Mouse (Mus musculus): ENCODE results near the gene Slc28a1. TPM values are rescaled to one million over a fixed set of nuclear protein-coding genes. Genes with fewer than 3 reads are reported as not detected.
"Not testable (repeated sequence)": the region's sequence is repeated elsewhere in the genome, so short reads cannot be mapped to it uniquely, and the experiment has no call there.

The Slc28a1 gene
- polyA plus RNA-seq, 1 experiment from 2014 or later = 0.67 TPM

DNA sequence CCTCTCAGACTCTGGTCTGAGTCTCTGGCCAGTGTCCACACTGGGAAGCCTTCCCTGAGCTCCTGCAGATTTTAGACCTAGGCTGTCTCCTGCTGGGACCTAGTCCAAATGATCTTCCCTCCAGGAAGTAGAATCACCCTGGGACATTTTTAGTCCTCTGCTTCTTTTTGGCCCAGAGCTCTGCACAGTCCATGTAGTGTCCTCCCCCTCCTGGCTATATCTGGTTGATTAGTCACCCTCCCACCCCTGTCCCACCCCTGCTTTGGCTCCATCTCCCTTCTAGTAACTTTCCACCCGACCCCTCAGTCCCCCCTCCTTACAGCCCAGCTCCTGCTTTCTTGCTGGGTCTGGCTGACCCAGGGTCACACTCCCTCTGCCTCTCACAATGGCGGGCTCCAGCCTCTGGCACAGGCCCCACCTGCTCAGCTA is 18.3 kb downstream of the Slc28a1 start:
- H3K27ac ChIP-seq (ENCODE audit: low read depth, low read length) = no peak overlapping the region
- DNase-seq (ENCODE audit: low spot score) (no peak), ATAC-seq (replicated peaks; ENCODE audit: low FRiP score) (no peak)
- H3K4me1 ChIP-seq (replicated peaks; ENCODE audit: control insufficient read depth, insufficient read depth, low read length) = peaks cover 6% of the 10 kb centered on the region; the same call in 1 of the 2 replicates
- no peak overlapping the region for H3K9ac ChIP-seq (ENCODE audit: low read depth, low read length)
- H3K9me3 ChIP-seq (ENCODE audit: control insufficient read depth, low read length) = no peaks in the 10 kb centered on the region
- no peaks in the 10 kb centered on the region for H3K36me3 ChIP-seq (ENCODE audit: control insufficient read depth, insufficient read depth, low read length)
- no peak overlapping the region for H3K4me3 ChIP-seq (ENCODE audit: low read depth, low read length)
- H3K4me2 ChIP-seq = no peak overlapping the region
- 37% methylated on average over 2 of the region's 2 CpGs for WGBS
- no peaks in the 10 kb centered on the region for H3K27me3 ChIP-seq (replicated peaks; ENCODE audit: control insufficient read depth, insufficient read depth, low read length)

- no peak overlapping the region for H3K4me2 ChIP-seq
- H3K27ac ChIP-seq (ENCODE audit: low read depth, low read length) = no peak overlapping the region
- H3K36me3 ChIP-seq (ENCODE audit: control insufficient read depth, insufficient read depth, low read length) = no peaks in the 10 kb centered on the region
- H3K27me3 ChIP-seq (replicated peaks; ENCODE audit: control insufficient read depth, insufficient read depth, low read length) = no peaks in the 10 kb centered on the region
- H3K9me3 ChIP-seq (ENCODE audit: control insufficient read depth, low read length) = no peaks in the 10 kb centered on the region
- H3K9ac ChIP-seq (ENCODE audit: low read depth, low read length) = no peak overlapping the region
- H3K4me1 ChIP-seq (replicated peaks; ENCODE audit: control insufficient read depth, insufficient read depth, low read length) = peaks cover 6% of the 10 kb centered on the region; the same call in 1 of the 2 replicates
- no peak overlapping the region for H3K4me3 ChIP-seq (ENCODE audit: low read depth, low read length)
- no peak for ATAC-seq (replicated peaks; ENCODE audit: low FRiP score)
- DNase-seq (ENCODE audit: low spot score) = no peak
- 76% methylated on average over 6 of the region's 6 CpGs for WGBS
Observed at GRCm38 (mm10) chr7:81133416-81133815, 18.8 kb downstream of the Slc28a1 start.

DNA sequence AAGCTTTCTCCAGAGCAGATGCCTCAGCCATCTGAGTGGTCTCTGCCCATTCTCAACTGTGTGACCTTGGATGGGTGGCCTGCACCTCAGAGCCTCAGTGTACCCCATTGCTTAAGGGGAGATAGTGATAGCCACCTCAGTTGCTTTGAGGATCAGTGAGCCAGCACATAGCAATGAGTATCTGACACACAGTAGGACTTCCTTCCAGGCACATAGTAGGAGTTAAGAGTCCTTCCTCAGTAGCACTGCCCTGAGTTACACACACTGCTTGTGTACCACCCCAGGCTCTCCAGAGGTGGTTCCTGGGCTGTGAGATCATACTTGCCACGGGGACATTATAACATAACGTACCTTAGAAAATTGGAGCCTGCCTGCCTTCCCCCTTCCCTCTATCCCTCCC is 19.3 kb downstream of the Slc28a1 start:
- Histone ChIP-seq H3K27ac (ENCODE audit: low read depth, low read length) (no peak overlapping the region), H3K4me2 (no peak overlapping the region)
- WGBS = 63% methylated on average over 2 of the region's 2 CpGs

GRCm38 (mm10) chr7:81134614-81135067 is 20.0 kb downstream of the Slc28a1 start:
- H3K36me3 ChIP-seq (ENCODE audit: control insufficient read depth, insufficient read depth, low read length) = no peaks in the 10 kb centered on the region
- no peak overlapping the region for H3K27ac ChIP-seq (ENCODE audit: low read depth, low read length)
- peak; percentile 63 for ATAC-seq (replicated peaks; ENCODE audit: low FRiP score)
- H3K4me2 ChIP-seq = peak overlapping the region; percentile 41
- DNase-seq (ENCODE audit: low spot score) = peak; percentile 54
- H3K4me3 ChIP-seq (ENCODE audit: low read depth, low read length) = no peak overlapping the region
- 21% methylated on average over 9 of the region's 9 CpGs for WGBS
- H3K9me3 ChIP-seq (ENCODE audit: control insufficient read depth, low read length) = no peaks in the 10 kb centered on the region
- H3K27me3 ChIP-seq (replicated peaks; ENCODE audit: control insufficient read depth, insufficient read depth, low read length) = no peaks in the 10 kb centered on the region
- peaks cover 6% of the 10 kb centered on the region; the same call in 1 of the 2 replicates for H3K4me1 ChIP-seq (replicated peaks; ENCODE audit: control insufficient read depth, insufficient read depth, low read length)
- H3K9ac ChIP-seq (ENCODE audit: low read depth, low read length) = no peak overlapping the region

More for the DNA sequence above, 19.3 kb downstream of the Slc28a1 start:
- no peak overlapping the region for H3K4me3 ChIP-seq (ENCODE audit: low read depth, low read length)
- ATAC-seq (replicated peaks; ENCODE audit: low FRiP score) = no peak
- H3K9ac ChIP-seq (ENCODE audit: low read depth, low read length) = no peak overlapping the region
- no peaks in the 10 kb centered on the region for H3K36me3 ChIP-seq (ENCODE audit: control insufficient read depth, insufficient read depth, low read length)
- H3K9me3 ChIP-seq (ENCODE audit: control insufficient read depth, low read length) = no peaks in the 10 kb centered on the region
- no peaks in the 10 kb centered on the region for H3K27me3 ChIP-seq (replicated peaks; ENCODE audit: control insufficient read depth, insufficient read depth, low read length)
- peaks cover 6% of the 10 kb centered on the region; the same call in 1 of the 2 replicates for H3K4me1 ChIP-seq (replicated peaks; ENCODE audit: control insufficient read depth, insufficient read depth, low read length)
- DNase-seq (ENCODE audit: low spot score) = no peak

GRCm38 (mm10) chr7:81137292-81137691 is 22.7 kb downstream of the Slc28a1 start:
- 80% methylated on average over 5 of the region's 5 CpGs for WGBS
- no peaks in the 10 kb centered on the region for H3K9me3 ChIP-seq (ENCODE audit: control insufficient read depth, low read length)
- no peak overlapping the region for H3K27ac ChIP-seq (ENCODE audit: low read depth, low read length)
- H3K4me1 ChIP-seq (replicated peaks; ENCODE audit: control insufficient read depth, insufficient read depth, low read length) = peaks cover 6% of the 10 kb centered on the region; the same call in 1 of the 2 replicates
- ATAC-seq (replicated peaks; ENCODE audit: low FRiP score) = no peak
- no peak overlapping the region for H3K4me2 ChIP-seq
- H3K36me3 ChIP-seq (ENCODE audit: control insufficient read depth, insufficient read depth, low read length) = no peaks in the 10 kb centered on the region
- no peak overlapping the region for H3K9ac ChIP-seq (ENCODE audit: low read depth, low read length)
- DNase-seq (ENCODE audit: low spot score) = no peak
- no peaks in the 10 kb centered on the region for H3K27me3 ChIP-seq (replicated peaks; ENCODE audit: control insufficient read depth, insufficient read depth, low read length)
- H3K4me3 ChIP-seq (ENCODE audit: low read depth, low read length) = no peak overlapping the region

- no peak overlapping the region for H3K27ac ChIP-seq (ENCODE audit: low read depth, low read length)
- DNase-seq (ENCODE audit: low spot score) = no peak
- H3K27me3 ChIP-seq (replicated peaks; ENCODE audit: control insufficient read depth, insufficient read depth, low read length) = no peaks in the 10 kb centered on the region
- H3K4me1 ChIP-seq (replicated peaks; ENCODE audit: control insufficient read depth, insufficient read depth, low read length) = peaks cover 6% of the 10 kb centered on the region; the same call in 1 of the 2 replicates
- H3K4me2 ChIP-seq = no peak overlapping the region
- 82% methylated on average over 7 of the region's 7 CpGs for WGBS
- no peak for ATAC-seq (replicated peaks; ENCODE audit: low FRiP score)
- no peaks in the 10 kb centered on the region for H3K9me3 ChIP-seq (ENCODE audit: control insufficient read depth, low read length)
- H3K4me3 ChIP-seq (ENCODE audit: low read depth, low read length) = no peak overlapping the region
- no peaks in the 10 kb centered on the region for H3K36me3 ChIP-seq (ENCODE audit: control insufficient read depth, insufficient read depth, low read length)
- H3K9ac ChIP-seq (ENCODE audit: low read depth, low read length) = no peak overlapping the region
Observed at GRCm38 (mm10) chr7:81139100-81139499, 24.5 kb downstream of the Slc28a1 start.

- no peak for ATAC-seq (replicated peaks; ENCODE audit: low FRiP score)
- peaks cover 2% of the 10 kb centered on the region; the same call in 1 of the 2 replicates for H3K4me1 ChIP-seq (replicated peaks; ENCODE audit: control insufficient read depth, insufficient read depth, low read length)
- no peaks in the 10 kb centered on the region for H3K36me3 ChIP-seq (ENCODE audit: control insufficient read depth, insufficient read depth, low read length)
- WGBS = 83% methylated on average over 5 of the region's 5 CpGs
- no peak overlapping the region for H3K4me2 ChIP-seq
- no peaks in the 10 kb centered on the region for H3K9me3 ChIP-seq (ENCODE audit: control insufficient read depth, low read length)
- no peak overlapping the region for H3K9ac ChIP-seq (ENCODE audit: low read depth, low read length)
- H3K27me3 ChIP-seq (replicated peaks; ENCODE audit: control insufficient read depth, insufficient read depth, low read length) = no peaks in the 10 kb centered on the region
- no peak overlapping the region for H3K27ac ChIP-seq (ENCODE audit: low read depth, low read length)
- no peak overlapping the region for H3K4me3 ChIP-seq (ENCODE audit: low read depth, low read length)
- no peak for DNase-seq (ENCODE audit: low spot score)
Observed at GRCm38 (mm10) chr7:81139671-81140404, 25.2 kb downstream of the Slc28a1 start.

DNA sequence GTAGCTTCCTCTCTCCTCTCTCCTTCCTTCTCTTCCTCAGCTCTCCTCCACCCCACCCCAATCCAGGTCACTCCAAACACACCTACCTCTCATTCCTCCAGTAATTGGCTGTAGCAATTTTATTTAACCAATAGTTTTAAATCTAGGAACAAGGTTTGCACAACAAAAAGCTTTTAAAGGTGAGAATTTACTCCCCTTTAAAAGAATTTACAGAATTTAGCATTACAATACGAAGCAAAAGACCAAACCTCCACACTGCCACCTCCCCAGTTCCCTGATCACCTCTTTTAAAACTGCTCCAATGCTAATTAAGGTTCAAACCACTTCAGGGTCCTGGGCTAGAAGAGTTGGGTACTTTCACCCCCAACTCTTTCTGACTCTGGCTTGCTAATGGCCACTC is 26.9 kb downstream of the Slc28a1 start:
- Histone ChIP-seq H3K4me2 (no peak overlapping the region), H3K27me3 (replicated peaks; ENCODE audit: control insufficient read depth, insufficient read depth, low read length) (no peaks in the 10 kb centered on the region), H3K4me3 (ENCODE audit: low read depth, low read length) (no peak overlapping the region), H3K9me3 (ENCODE audit: control insufficient read depth, low read length) (no peaks in the 10 kb centered on the region), H3K9ac (ENCODE audit: low read depth, low read length) (no peak overlapping the region), H3K36me3 (ENCODE audit: control insufficient read depth, insufficient read depth, low read length) (no peaks in the 10 kb centered on the region), H3K27ac (ENCODE audit: low read depth, low read length) (no peak overlapping the region), H3K4me1 (replicated peaks; ENCODE audit: control insufficient read depth, insufficient read depth, low read length) (no peaks in the 10 kb centered on the region)
- 68% methylated on average over 1 of the region's 1 CpGs for WGBS
- DNase-seq (ENCODE audit: low spot score) (no peak), ATAC-seq (replicated peaks; ENCODE audit: low FRiP score) (no peak)

DNA sequence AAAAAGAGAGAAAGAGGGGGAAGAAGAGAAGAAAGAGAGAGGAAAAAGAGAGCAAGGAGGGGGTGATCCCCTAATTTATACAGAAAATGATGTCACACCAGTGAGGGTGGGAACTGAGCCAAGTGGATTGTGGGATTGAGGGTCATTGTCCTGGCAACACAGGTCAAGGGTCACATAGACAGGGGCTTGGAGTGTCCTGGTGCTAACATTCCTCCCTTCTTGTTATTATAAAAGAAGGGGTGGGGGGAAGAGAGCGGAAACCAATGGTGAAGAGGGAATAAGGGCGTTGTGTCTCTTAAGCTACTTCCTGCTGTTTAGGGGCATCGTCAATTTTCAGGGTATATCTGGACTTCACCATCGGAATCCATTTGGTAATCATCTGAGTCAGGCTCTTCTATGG is 28.5 kb downstream of the Slc28a1 start:
- H3K27ac ChIP-seq (ENCODE audit: low read depth, low read length); H3K4me1 ChIP-seq (replicated peaks; ENCODE audit: control insufficient read depth, insufficient read depth, low read length); H3K36me3 ChIP-seq (ENCODE audit: control insufficient read depth, insufficient read depth, low read length); H3K9me3 ChIP-seq (ENCODE audit: control insufficient read depth, low read length); H3K27me3 ChIP-seq (replicated peaks; ENCODE audit: control insufficient read depth, insufficient read depth, low read length); H3K4me3 ChIP-seq (ENCODE audit: low read depth, low read length); H3K4me2 ChIP-seq; H3K9ac ChIP-seq (ENCODE audit: low read depth, low read length); ATAC-seq (replicated peaks; ENCODE audit: low FRiP score); DNase-seq (ENCODE audit: low spot score): not testable (repeated sequence)
- 73% methylated on average over 4 of the region's 4 CpGs for WGBS
